Mouse (Mus musculus) right cerebral cortex, postnatal 14 days (tissue): ENCODE results near the gene Rho.

Experiments used
- DNase-seq: peaks from one replicate; pipeline ENCODE4 v3.0.0; 2022

Rho gene

DNA sequence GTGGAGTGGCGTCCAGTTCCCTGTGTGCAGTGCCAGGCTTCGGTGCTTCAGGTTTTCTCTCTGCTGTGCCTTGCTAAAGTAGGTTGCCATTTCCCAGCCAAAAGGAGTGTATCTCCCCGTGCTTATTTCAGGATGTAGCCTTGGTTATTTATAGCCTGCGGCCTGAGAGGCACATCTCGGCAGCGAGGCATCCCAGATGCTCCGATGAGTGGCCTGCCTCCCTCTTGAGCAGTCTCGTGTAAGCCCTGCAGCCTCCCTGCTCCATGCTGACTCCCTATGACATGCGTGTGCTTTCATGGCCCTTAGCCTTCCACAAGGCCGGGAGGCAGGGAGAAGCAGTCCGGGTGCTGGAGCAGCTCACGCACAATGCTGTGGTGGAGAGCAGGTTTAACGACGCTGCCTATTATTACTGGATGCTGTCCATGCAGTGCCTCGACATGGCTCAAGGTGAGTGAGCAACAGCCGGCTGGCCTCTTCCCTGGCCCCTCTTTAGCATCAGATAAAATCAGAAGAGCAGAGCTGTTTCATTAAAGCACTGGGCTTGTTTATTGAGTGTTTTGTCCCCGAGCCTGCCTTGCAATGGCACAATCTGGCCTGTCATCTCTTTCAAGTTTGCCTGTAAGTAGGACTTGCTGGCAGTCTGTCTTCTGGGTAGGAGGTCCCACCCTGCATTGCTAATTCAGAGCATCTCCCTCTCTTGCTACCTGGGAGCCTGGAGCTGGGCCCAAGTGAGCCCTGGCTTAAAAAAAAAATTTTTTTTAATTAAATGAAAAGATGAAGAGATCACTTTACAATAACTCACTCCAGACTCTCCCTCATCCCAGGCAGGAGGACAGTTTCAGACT, 15.7 kb upstream of the Rho start:
- DNase-seq, result peak; percentile 46

DNA sequence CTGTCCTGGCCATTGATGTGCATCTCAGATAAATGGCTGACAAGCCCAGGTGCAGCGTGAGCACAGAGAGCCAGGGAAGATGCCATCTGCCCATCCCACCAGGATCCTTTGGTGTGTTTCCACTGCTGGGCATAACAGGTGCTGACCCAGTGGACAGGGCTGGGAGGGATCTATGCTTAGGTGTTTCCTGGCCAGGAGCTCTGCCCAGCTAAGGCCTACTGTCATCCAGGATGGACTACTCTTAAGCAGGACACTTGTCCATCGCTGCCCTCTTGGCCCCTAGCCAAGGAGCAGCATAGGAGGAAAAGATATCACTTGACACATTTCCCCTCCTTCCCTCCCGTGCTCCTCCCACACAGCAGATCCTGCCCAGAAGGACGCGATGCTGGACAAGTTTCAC, 14.9 kb upstream of the Rho start:
- no peak for DNase-seq

DNA sequence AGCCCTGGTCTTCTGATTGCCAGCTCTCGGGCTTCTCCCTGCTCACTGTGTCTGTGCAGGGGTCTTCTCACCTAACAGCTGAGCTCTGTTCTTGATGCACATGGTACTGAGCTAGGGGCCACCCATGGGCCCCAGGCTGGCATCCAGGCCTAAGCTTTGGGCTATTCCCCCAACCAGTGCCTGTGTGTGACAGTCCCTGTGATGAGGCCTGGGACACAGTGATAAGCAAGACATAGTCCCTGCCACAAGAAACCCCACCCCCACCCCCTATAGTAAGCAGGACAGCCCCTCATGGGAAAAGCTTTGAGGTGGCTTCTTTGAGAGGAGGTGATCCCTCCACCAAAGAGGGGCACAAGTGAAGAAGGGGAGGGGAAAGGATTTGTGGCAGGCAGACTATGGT, 12.9 kb upstream of the Rho start:
- DNase-seq, result no peak

DNA sequence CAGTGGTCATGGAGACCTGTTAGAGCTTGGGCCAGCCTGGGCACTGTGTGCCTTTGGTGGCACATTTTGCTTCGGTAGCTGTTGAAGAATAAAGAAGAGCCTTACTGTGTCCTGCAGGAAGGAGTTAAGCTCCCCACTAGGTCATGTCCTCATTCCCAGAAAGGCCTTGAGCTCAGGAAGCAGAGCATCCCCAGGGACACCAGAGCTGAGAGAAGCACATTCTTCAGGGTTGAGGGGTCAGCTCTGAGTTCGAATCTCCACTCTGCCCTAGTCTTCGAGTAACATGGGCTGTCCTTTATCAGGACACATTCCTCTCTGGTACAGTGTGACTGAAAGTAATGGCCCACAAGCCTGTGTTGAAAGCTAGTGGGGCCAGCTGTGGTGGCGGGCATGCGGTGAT, 11.7 kb upstream of the Rho start:
- no peak for DNase-seq

DNA sequence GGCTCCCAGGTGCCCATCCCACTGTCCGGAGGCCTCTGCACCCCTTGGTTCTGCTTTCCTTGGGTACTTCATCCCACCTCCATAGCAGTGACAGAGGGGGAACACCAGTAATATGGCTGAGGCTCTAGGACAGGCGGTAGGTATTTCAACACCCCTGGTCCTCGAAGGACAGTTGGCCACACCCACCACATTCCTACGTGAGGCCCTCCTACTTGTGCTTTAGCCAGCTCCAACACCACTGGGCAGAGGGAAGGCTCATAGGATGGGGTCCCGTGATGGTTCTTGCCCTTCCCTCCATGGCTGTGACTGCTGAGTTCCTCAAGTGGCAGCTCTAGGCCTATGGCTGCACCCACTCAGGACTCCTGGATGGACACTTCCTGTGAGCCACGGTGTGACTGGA, 6.7 kb upstream of the Rho start:
- no peak for DNase-seq

DNA sequence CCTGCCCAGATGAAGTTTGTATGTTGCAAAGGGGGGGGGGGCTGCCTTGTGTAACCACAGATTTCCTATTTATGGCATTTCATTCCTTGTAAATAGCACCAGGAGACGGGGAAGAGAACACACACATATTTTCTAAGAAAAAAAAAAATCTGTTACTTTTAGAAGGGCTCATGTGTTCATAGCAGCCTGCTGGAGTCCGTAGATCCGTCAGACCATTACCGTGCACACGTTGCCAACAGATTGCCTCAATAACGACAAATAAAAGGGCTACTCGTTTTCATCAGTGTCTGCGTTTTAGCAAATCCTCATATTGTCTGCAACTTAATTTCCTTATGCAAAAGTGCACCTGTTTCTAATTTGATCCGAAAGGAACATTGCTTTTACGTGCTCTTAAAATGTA, 5.1 kb upstream of the Rho start:
- DNase-seq, result no peak

DNA sequence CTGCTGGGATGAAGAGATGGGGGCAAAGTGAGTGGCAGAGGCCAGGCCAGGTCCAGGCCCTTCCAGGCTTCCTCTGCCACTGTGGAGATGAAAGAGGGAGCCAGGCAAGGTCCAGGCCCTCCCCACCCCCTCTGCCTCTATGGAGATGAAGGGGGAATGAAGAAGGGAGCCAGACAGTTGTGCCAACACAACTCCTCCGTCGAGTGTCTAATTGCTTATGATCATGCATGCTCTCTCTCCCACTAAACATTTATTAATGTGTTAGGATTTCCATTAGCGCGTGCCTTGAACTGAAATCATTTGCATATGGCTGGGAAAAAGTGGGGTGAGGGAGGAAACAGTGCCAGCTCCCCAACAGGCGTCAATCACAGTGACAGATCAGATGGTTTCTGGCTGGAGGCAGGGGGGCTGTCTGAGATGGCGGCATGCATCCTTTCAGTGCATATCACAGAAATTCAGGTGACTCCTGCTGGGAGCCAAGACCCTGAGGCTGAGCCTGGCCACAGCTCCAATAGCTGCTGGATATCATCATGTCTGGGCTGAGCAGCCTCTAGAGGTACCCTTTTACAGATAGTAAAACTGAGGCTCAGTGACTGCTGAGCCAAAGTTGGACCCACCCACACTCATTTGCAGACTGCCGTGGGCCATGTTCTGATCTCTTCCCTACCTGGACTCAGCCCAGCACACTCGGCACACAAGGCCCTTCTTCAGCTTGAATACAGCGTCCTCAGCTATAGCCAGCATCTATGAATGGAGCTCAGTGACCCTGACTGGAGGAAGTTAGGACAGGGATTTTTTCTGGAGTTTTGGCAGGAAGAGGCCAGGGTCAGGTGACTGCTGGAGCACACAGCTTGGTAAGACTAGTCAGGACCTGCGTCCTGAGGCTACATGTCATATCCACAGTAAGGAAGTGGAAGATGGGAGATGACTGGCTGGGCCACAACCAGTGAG, 4.0 kb upstream of the Rho start:
- DNase-seq, result no peak

DNA sequence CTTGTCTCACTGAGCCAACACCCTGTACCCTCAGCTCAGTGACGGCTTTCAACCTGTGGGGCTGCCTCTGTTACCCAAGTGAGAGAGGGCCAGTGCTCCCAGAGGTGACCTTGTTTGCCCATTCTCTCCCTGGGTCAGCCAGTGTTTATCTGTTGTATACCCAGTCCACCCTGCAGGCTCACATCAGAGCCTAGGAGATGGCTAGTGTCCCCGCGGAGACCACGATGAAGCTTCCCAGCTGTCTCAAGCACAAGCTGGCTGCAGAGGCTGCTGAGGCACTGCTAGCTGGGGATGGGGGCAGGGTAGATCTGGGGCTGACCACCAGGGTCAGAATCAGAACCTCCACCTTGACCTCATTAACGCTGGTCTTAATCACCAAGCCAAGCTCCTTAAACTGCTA, 1.5 kb upstream of the Rho start:
- no peak for DNase-seq

DNA sequence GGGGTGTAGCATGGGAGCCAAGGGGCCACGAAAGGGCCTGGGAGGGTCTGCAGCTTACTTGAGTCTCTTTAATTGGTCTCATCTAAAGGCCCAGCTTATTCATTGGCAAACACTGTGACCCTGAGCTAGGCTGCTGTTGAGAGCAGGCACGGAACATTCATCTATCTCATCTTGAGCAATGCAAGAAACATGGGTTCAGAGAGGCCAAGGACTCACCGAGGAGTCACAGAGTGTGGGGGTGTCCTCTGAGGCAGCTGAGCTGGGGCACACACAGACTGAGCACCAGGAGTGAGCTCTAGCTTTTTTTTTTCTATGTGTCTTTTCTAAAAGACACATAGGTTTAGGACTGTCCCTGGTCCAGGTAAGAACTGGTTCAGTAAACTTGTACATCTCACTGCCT, 843 bp downstream of the Rho start:
- DNase-seq, result no peak

DNA sequence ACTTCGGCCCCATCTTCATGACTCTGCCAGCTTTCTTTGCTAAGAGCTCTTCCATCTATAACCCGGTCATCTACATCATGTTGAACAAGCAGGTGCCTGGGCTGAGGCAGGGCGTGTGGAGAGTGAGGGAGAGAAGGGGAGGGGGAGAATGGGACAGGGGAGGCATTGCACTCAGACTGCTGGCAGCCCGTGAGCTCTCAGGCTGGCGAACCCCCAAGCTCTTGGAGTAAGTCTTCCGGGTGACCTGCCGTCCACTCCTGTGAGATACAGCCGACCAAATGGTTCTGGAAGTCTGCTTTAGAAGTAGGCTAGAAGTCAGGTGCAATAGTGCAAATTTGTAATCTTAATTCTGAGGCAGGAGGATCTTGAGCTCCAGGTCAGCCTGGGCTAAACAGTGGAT, 4.0 kb downstream of the Rho start:
- DNase-seq, result no peak

DNA sequence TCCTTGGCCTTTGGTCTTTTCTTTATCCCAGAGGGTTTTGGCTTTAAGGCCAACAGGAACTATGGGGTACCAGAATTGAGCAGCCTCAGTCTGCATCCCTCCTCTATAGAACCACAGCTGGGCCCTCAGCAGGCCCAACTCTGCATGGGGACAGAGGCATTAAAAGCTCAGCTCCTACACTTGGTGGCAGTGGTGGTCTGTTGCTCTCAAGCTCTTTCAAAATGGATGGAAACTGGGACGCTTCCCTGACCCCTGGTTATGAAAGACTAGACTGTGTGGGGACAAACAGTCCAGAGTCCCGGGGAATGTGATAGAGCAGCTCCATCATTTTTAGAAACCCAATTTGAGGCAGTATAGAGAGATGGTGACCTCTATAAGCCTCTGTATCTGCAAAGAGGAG, 6.5 kb downstream of the Rho start:
- DNase-seq, result no peak

DNA sequence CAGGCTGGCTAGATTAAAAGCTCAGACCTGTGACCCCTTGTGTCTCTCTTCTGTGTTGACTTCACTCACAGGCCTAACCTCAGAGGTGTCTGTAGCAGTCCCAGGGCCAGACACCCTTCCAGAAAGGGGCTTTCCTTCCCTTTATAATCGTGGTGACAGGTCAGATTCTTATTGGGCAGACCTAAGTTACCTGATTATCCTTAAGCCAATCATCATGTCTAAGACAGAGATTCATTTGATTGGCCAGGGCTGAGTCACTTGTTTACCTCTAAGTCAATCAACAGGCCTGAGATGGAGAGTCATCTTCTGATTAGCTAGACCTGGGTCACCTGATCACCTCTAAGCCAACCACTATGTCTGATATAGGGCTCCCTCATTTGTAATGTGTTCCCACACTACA, 7.2 kb downstream of the Rho start:
- DNase-seq, result no peak

DNA sequence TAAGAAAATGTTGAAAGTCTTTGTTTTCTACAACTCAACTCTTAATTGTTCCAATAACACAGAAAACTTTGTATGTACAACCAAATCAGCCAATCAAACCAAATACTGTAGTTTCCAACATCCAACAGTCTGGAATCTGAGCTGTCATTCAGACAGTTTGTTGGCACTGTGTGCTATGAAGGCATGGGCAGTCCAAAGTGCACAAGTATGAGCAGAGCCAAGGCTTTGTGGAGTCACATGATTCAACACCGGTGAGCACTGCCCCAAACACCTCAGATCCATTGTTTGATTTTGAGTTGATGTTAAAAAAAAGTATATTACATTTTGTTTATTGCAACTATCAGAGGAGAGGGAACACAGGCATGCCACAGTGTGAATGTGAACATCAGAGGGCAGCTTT, 9.1 kb downstream of the Rho start:
- no peak for DNase-seq

DNA sequence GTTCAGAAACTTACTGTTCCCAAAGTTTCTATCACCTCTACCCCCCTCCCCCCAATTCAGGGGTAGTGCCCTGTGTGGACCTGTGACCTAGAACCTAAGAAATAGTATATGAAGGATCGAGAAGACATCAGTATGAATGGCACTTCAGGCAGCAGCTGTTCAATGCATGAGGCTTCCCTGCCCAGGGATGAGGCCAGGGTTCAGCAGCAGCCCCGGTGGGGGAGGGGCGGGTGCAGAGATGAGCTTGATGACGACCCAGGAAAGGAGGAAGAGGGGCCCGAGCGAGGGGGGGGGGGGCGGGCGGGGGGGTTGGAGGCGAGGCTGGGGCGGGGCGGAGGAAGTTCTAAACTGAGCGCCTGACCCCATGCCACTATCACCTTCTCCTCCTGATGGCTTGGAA, 9.6 kb downstream of the Rho start:
- no peak for DNase-seq

DNA sequence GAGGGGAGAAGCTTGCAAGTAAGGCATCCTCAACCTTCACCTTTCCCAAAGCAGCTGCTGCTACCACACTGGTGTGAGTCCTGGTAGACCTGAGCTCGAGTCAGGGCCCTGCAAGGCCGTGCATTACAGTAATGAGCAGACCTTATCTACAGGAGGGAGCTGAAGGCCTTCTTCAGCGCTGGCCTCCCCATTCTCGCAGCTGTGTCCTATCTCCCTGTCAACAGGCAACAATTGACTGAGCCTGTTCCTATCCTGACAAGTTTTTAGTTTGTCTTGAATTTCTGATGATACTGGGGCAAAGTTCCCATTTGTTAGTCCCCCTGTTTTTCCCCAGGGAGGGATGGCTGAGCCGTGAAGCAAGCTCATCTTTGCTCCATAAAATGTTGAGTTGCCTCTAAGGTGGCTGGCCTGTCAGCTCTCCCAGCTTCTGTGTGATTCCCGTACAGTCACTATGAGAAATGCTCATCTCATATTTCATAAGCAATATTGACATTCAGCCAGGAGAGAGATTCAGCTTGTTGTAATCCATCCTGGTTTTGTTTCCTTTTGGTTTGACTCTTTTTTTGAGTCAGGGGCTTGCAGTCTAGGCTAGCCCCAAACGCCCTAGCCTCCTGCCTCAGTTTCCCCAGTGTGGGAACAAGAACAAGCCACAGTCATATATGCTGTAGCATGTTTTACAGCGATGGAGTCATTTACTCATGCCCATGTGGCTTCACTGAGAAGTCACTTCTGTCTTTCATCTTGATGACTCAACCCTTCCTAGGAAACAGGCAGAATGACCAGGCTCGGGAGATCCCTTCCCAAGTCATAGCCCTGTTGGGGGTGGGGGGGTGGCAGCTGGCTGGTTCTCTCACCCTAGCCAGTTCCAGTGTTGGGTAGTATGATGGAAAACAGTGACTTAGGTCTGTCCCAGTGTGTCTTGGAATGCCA, 12.2 kb downstream of the Rho start:
- no peak for DNase-seq

DNA sequence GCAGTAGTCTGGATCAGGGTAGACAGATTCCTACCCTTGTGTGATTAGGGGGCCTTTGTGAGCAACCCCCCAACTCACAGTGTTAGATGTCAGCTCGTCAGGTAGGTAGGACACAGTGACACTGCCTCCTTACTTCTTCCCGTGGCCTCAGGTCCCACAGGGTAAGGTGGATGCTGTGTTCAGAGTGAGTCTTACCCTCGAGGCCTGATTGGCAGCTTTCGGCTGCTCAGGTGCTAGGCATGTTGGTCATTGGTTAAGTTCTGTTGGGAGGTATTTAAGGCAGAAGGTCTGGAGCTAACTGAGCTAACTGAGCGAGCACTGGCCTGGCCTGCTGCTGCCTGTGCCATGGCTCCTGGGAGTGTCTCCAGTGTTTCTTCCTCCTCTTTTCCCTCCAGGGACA, 13.1 kb downstream of the Rho start, which contains the start of gene H1foo:
TSS of gene H1foo (plus strand) at position 301 of the 400 bp plus-strand sequence.
- no peak for DNase-seq

DNA sequence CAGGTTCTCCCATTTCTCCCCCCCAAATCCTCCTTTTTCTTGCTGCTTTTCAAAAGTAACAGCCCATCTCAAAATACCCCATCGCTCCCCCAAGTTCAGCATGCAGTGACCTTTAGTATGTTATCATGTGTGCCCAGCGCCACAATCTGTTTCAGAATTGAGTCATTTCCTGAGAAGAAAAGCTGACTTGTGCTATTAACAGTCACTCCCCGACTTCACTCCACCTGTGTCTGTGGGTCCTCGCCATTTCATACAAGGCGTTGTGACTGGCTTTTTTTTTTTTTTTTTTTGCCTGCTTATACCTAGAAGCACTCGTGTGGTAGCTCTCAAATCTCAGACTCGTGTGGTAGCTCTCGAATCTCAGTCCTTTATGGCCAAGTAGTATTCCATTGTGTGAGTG, 14.1 kb downstream of the Rho start:
- DNase-seq, result no peak

DNA sequence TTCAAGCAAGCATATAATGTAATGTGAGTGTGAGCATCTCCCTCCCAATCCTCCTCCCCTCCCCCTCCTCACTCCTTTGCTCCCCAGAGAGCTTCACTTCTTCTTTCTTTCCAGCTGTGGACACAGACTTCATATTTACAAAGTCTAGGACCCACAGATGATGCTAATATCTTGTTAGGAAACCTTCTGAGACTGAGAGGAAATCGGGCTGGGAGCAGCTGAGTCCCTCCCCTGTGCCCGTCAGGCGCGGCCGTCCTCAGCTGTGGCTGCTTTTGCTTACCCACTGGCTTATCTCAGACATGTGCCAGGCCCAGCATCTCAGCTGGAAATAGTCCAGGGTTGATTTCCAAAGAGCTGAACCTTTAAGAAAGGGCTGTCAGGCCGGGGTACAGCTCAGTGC, 14.8 kb downstream of the Rho start:
- DNase-seq, result no peak

DNA sequence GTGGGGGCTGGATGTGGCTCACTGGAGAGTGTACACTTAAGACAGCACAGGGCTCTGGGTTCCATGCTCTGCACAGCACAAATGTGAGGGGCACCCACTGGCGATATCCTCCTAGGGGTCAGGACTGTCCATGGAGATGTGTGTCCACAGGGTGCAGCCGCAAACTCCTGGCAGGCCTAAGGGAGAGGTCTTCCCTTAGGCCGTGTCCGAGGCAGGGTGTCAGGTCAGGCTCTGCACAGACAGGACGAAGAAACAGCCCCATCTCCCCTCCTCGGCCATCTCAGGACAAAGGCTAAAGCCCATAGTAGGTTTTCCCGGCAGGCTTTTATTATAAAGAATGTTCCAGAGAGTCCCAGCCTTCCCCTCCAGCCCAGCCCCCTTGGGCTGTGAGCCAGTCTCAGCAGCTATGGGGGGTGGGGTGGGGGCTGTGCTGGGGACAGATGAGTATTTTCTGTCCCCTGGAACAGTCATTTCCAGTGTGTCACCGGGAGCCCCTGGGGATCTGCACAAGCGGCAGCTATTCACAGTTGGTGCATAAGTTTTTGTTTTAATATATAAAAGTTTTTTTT, 23.0 kb downstream of the Rho start:
- no peak for DNase-seq

DNA sequence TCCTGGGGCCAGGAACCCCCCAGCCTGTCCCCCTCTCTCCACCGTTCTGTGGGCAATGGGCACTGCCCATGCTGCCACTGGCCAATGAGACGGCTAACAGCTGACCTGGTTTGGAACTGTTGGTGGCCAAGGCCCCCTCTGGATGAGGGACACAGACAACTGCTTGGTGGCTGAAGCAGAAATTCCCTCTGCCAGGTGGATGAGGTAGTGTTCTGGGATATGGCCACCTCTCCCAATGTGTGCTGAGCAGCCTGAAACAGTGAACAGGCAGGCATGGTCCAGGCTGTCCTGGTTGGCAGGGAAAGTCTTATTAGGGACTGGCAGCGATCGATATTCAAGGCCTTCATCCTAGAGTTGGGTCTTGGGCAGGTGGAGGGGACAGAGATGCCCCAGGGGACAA, 23.6 kb downstream of the Rho start:
- DNase-seq, result no peak

DNA sequence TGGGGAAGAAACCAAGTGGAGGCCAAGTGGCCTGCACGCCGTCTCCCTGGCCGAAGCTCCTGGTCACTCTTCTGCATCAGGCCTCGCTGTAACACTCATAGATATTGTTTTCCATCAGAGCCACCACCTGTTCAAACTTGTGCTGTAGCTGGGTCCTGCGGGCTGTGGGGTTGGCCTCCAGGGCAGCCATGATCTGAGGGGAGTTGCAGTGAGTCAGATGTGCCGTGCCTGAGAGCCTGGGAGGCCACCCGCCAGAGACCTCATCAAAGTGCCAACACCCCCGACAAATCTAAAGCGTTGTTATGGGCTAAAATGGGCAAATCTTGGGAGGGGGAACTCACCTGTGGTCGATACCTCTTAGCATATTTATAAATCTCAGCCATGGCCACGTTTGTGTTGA, 24.1 kb downstream of the Rho start:
- DNase-seq, result no peak

DNA sequence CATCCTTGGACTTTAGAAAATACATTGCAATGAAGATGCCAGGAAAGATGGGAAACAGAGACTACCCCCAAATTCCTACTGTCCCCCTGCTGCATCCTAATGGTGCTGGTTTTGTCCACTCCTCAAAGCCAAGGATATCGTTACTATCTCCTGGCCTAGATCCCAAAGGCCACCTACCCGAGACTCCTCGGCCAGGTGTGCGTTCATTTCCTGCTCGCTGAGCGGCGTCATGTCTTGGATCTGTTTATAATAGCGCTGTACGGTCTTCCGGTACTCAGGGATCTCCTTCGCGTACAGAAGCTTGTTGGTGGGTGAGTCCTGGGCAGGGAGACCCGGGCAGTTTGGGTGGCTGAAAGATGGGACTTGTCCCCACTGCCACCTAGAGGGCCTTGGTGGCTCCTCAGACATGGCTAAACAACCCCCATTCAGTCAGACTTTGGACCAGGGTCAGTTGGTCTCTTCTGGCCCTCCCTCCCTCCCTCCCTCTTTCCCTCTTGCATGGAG, 24.9 kb downstream of the Rho start:
- no peak for DNase-seq
